Mouse (Mus musculus): ENCODE data around the gene Gpr183. TPM values are rescaled to one million over a fixed set of nuclear protein-coding genes. Genes with fewer than 3 reads are reported as not detected.

The Gpr183 gene
- polyA plus RNA-seq, 1 experiment from 2014 or later, result 1.8 TPM

- peak overlapping the region; percentile 15 for H3K4me3 ChIP-seq
- ATAC-seq (replicated peaks; ENCODE audit: insufficient number of reproducible peaks, insufficient read depth, low FRiP score, low read depth), result no peak; the same call in 1 of the 2 replicates
- peak overlapping the region; percentile 45 for H3K4me2 ChIP-seq
- peaks cover 42% of the 10 kb centered on the region for H3K4me1 ChIP-seq (replicated peaks)
- no peaks in the 10 kb centered on the region for H3K9me3 ChIP-seq (replicated peaks)
- H3K9ac ChIP-seq, result no peak overlapping the region
- 48% methylated on average over 9 of the region's 9 CpGs for WGBS
- no peaks in the 10 kb centered on the region for H3K27me3 ChIP-seq
- no peaks in the 10 kb centered on the region for H3K36me3 ChIP-seq
- H3K27ac ChIP-seq, result peak overlapping the region; percentile 64
Measured at GRCm38 (mm10) chr14:121963251-121963941, 1.6 kb downstream of the Gpr183 start.

- peak overlapping the region; percentile 48 for H3K4me2 ChIP-seq
- peak overlapping the region; percentile 62 for H3K27ac ChIP-seq
- no peaks in the 10 kb centered on the region for H3K27me3 ChIP-seq
- 61% methylated on average over 14 of the region's 14 CpGs for WGBS
- ATAC-seq (replicated peaks; ENCODE audit: insufficient number of reproducible peaks, insufficient read depth, low FRiP score, low read depth), result no peak
- H3K4me3 ChIP-seq, result no peak overlapping the region
- H3K4me1 ChIP-seq (replicated peaks), result peaks cover 42% of the 10 kb centered on the region
- H3K9ac ChIP-seq, result no peak overlapping the region
- no peaks in the 10 kb centered on the region for H3K36me3 ChIP-seq
- no peaks in the 10 kb centered on the region for H3K9me3 ChIP-seq (replicated peaks)
Measured at GRCm38 (mm10) chr14:121962128-121962890, 2.7 kb downstream of the Gpr183 start.

GRCm38 (mm10) chr14:121961496-121962127 lies 3.4 kb downstream of the Gpr183 start:
- H3K9me3 ChIP-seq (replicated peaks), result no peaks in the 10 kb centered on the region
- 44% methylated on average over 12 of the region's 12 CpGs for WGBS
- ATAC-seq (replicated peaks; ENCODE audit: insufficient number of reproducible peaks, insufficient read depth, low FRiP score, low read depth), result peak; percentile 23; the same call in 1 of the 2 replicates
- H3K4me3 ChIP-seq, result peak overlapping the region; percentile 5; the same call in 1 of the 2 replicates
- H3K27me3 ChIP-seq, result no peaks in the 10 kb centered on the region
- no peak overlapping the region for H3K9ac ChIP-seq
- H3K4me1 ChIP-seq (replicated peaks), result peaks cover 42% of the 10 kb centered on the region
- H3K36me3 ChIP-seq, result no peaks in the 10 kb centered on the region
- peak overlapping the region; percentile 48 for H3K4me2 ChIP-seq
- peak overlapping the region; percentile 62 for H3K27ac ChIP-seq

- H3K9me3 ChIP-seq (replicated peaks), result no peaks in the 10 kb centered on the region
- no peaks in the 10 kb centered on the region for H3K36me3 ChIP-seq
- H3K27ac ChIP-seq, result peak overlapping the region; percentile 62; the same call in 1 of the 2 replicates
- ATAC-seq (replicated peaks; ENCODE audit: insufficient number of reproducible peaks, insufficient read depth, low FRiP score, low read depth), result no peak
- peak overlapping the region; percentile 48 for H3K4me2 ChIP-seq
- 24% methylated on average over 6 of the region's 6 CpGs for WGBS
- H3K27me3 ChIP-seq, result no peaks in the 10 kb centered on the region
- peaks cover 42% of the 10 kb centered on the region for H3K4me1 ChIP-seq (replicated peaks)
- H3K9ac ChIP-seq, result no peak overlapping the region
- H3K4me3 ChIP-seq, result peak overlapping the region; percentile 5; the same call in 1 of the 2 replicates
Measured at GRCm38 (mm10) chr14:121960997-121961396, 4.0 kb downstream of the Gpr183 start.

- Histone ChIP-seq H3K9ac (no peak overlapping the region), H3K4me2 (no peak overlapping the region), H3K4me1 (replicated peaks) (peaks cover 39% of the 10 kb centered on the region), H3K27ac (no peak overlapping the region), H3K4me3 (no peak overlapping the region), H3K9me3 (replicated peaks) (no peaks in the 10 kb centered on the region), H3K27me3 (no peaks in the 10 kb centered on the region), H3K36me3 (no peaks in the 10 kb centered on the region)
- WGBS, result 74% methylated on average over 2 of the region's 2 CpGs
- no peak for ATAC-seq (replicated peaks; ENCODE audit: insufficient number of reproducible peaks, insufficient read depth, low FRiP score, low read depth)
Measured at GRCm38 (mm10) chr14:121960531-121960930, 4.5 kb downstream of the Gpr183 start.

- Histone ChIP-seq H3K27me3 (no peaks in the 10 kb centered on the region), H3K36me3 (no peaks in the 10 kb centered on the region), H3K9ac (no peak overlapping the region), H3K4me2 (no peak overlapping the region), H3K27ac (no peak overlapping the region), H3K4me1 (replicated peaks) (peaks cover 39% of the 10 kb centered on the region), H3K9me3 (replicated peaks) (no peaks in the 10 kb centered on the region), H3K4me3 (no peak overlapping the region)
- no peak for ATAC-seq (replicated peaks; ENCODE audit: insufficient number of reproducible peaks, insufficient read depth, low FRiP score, low read depth)
- 88% methylated on average over 4 of the region's 4 CpGs for WGBS
Measured at GRCm38 (mm10) chr14:121960031-121960430, 5.0 kb downstream of the Gpr183 start.

- no peak for ATAC-seq (replicated peaks; ENCODE audit: insufficient number of reproducible peaks, insufficient read depth, low FRiP score, low read depth)
- Histone ChIP-seq H3K27me3 (no peaks in the 10 kb centered on the region), H3K4me3 (no peak overlapping the region), H3K9me3 (replicated peaks) (no peaks in the 10 kb centered on the region), H3K4me1 (replicated peaks) (peaks cover 39% of the 10 kb centered on the region), H3K27ac (no peak overlapping the region), H3K4me2 (no peak overlapping the region), H3K9ac (no peak overlapping the region), H3K36me3 (no peaks in the 10 kb centered on the region)
- 88% methylated on average over 3 of the region's 3 CpGs for WGBS
Measured at GRCm38 (mm10) chr14:121959538-121959980, 5.4 kb downstream of the Gpr183 start.

GRCm38 (mm10) chr14:121958751-121959537 lies 6.1 kb downstream of the Gpr183 start:
- ATAC-seq (replicated peaks; ENCODE audit: insufficient number of reproducible peaks, insufficient read depth, low FRiP score, low read depth), result no peak; the same call in 1 of the 2 replicates
- H3K9ac ChIP-seq, result no peak overlapping the region
- H3K36me3 ChIP-seq, result no peaks in the 10 kb centered on the region
- H3K4me2 ChIP-seq, result no peak overlapping the region
- 63% methylated on average over 10 of the region's 10 CpGs for WGBS
- H3K4me3 ChIP-seq, result no peak overlapping the region
- peaks cover 39% of the 10 kb centered on the region for H3K4me1 ChIP-seq (replicated peaks)
- H3K27me3 ChIP-seq, result no peaks in the 10 kb centered on the region
- no peaks in the 10 kb centered on the region for H3K9me3 ChIP-seq (replicated peaks)
- no peak overlapping the region for H3K27ac ChIP-seq

GRCm38 (mm10) chr14:121958041-121958750 lies 6.8 kb downstream of the Gpr183 start:
- WGBS, result 73% methylated on average over 3 of the region's 3 CpGs
- Histone ChIP-seq H3K4me3 (no peak overlapping the region), H3K9ac (no peak overlapping the region), H3K36me3 (no peaks in the 10 kb centered on the region), H3K9me3 (replicated peaks) (no peaks in the 10 kb centered on the region), H3K4me2 (no peak overlapping the region), H3K27me3 (no peaks in the 10 kb centered on the region), H3K4me1 (replicated peaks) (peaks cover 34% of the 10 kb centered on the region), H3K27ac (no peak overlapping the region)
- ATAC-seq (replicated peaks; ENCODE audit: insufficient number of reproducible peaks, insufficient read depth, low FRiP score, low read depth), result no peak

GRCm38 (mm10) chr14:121957176-121957871 lies 7.7 kb downstream of the Gpr183 start:
- 89% methylated on average over 10 of the region's 10 CpGs for WGBS

More at GRCm38 (mm10) chr14:121957176-121957871, 7.7 kb downstream of the Gpr183 start:
- Histone ChIP-seq H3K4me1 (replicated peaks) (peaks cover 26% of the 10 kb centered on the region), H3K9ac (no peak overlapping the region), H3K27me3 (no peaks in the 10 kb centered on the region), H3K9me3 (replicated peaks) (no peaks in the 10 kb centered on the region), H3K27ac (no peak overlapping the region), H3K4me3 (no peak overlapping the region), H3K4me2 (no peak overlapping the region), H3K36me3 (no peaks in the 10 kb centered on the region)
- no peak for ATAC-seq (replicated peaks; ENCODE audit: insufficient number of reproducible peaks, insufficient read depth, low FRiP score, low read depth)
